Mouse (Mus musculus): Measurements from ENCODE around the gene Sit1.

DNA sequence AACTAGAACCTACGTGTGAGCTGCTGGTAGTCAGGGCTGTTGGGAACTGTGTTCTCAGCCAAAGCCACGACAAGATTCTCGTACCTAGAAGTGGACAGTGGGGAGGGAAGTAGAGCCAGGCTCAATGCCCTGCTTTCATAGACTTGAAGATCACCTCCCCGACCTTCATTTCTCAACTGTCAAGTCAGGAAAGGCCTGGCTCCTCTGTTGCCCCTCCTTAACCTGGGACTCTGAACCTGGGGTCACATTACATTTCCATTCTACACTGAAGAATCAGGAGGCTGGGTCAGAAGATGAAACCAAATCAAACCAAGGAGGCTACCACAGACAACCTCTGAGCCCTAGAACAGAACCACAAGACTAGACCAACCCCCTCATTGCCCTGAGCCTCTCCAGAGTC lies 14.4 kb upstream of the Sit1 start:
- TF ChIP-seq CTCF (conservative IDR thresholded peaks at IDR 0.05; ENCODE audit: low read length): no peak
- TF ChIP-seq NANOG (IDR thresholded peaks at IDR 0.05; ENCODE audit: borderline replicate concordance, low read length): no peak
